Mouse (Mus musculus): Measurements from ENCODE around the gene Gm9508. TPM values are rescaled to one million over a fixed set of nuclear protein-coding genes. Genes with fewer than 3 reads are reported as not detected.
A peak's percentile ranks its signal among the peaks of the same experiment; 100 is the strongest.
"Not testable (repeated sequence)": the region's sequence is repeated elsewhere in the genome, so short reads cannot be mapped to it uniquely, and the experiment has no call there.

The Gm9508 gene
- polyA plus RNA-seq, 1 experiment from 2014 or later = not detected

GRCm38 (mm10) chr10:77715507-77715906 lies 18.5 kb upstream of the Gm9508 start, which contains the start of gene Gm10142:
TSS of gene Gm10142 (plus strand) at chr10:77715807.
- Histone ChIP-seq H3K36me3 (replicated peaks; ENCODE audit: control insufficient read depth, insufficient read depth) (no peaks in the 10 kb centered on the region), H3K27ac (no peak within 1 kb of the TSS), H3K4me1 (replicated peaks; ENCODE audit: control insufficient read depth, insufficient read depth, low read length) (no peaks in the 10 kb centered on the region), H3K4me2 (replicated peaks) (no peak within 1 kb of the TSS), H3K9me3 (ENCODE audit: control insufficient read depth, low read length) (0 out of 2 replicates have a peak, but pooled peaks cover 7% of the 10 kb centered on the region), H3K4me3 (replicated peaks; ENCODE audit: low read length) (no peak within 1 kb of the TSS), H3K9ac (no peak within 1 kb of the TSS), H3K27me3 (ENCODE audit: control insufficient read depth, insufficient read depth, low read length) (no peaks in the 10 kb centered on the region)
- ATAC-seq (ENCODE audit: low FRiP score) (no peak), DNase-seq (ENCODE audit: low spot score) (no peak)
- 90% methylated on average over 1 of the region's 1 CpGs for WGBS

- H3K9me3 ChIP-seq (ENCODE audit: control insufficient read depth, low read length) = 0 out of 2 replicates have a peak, but pooled peaks cover 7% of the 10 kb centered on the region
- no peaks in the 10 kb centered on the region for H3K36me3 ChIP-seq (replicated peaks; ENCODE audit: control insufficient read depth, insufficient read depth)
- WGBS = 75% methylated on average over 4 of the region's 4 CpGs
- H3K27me3 ChIP-seq (ENCODE audit: control insufficient read depth, insufficient read depth, low read length) = no peaks in the 10 kb centered on the region
- no peak for DNase-seq (ENCODE audit: low spot score)
- ATAC-seq (ENCODE audit: low FRiP score) = no peak
- H3K27ac ChIP-seq = no peak overlapping the region
- no peak overlapping the region for H3K9ac ChIP-seq
- H3K4me1 ChIP-seq (replicated peaks; ENCODE audit: control insufficient read depth, insufficient read depth, low read length) = no peaks in the 10 kb centered on the region
- H3K4me2 ChIP-seq (replicated peaks) = no peak overlapping the region
- H3K4me3 ChIP-seq (replicated peaks; ENCODE audit: low read length) = no peak overlapping the region
Observed at GRCm38 (mm10) chr10:77713734-77714133, 16.7 kb upstream of the Gm9508 start.

- ATAC-seq (ENCODE audit: low FRiP score) = not testable (repeated sequence)
Observed at GRCm38 (mm10) chr10:77711157-77711556, 14.1 kb upstream of the Gm9508 start, which contains the start of gene Gm10024. TSS of gene Gm10024 (plus strand) at chr10:77711457.

GRCm38 (mm10) chr10:77709831-77710230 lies 12.8 kb upstream of the Gm9508 start:
- Histone ChIP-seq H3K9me3 (ENCODE audit: control insufficient read depth, low read length) (peaks cover 10% of the 10 kb centered on the region; the same call in 1 of the 2 replicates), H3K4me3 (replicated peaks; ENCODE audit: low read length) (no peak overlapping the region), H3K36me3 (replicated peaks; ENCODE audit: control insufficient read depth, insufficient read depth) (no peaks in the 10 kb centered on the region), H3K4me1 (replicated peaks; ENCODE audit: control insufficient read depth, insufficient read depth, low read length) (no peaks in the 10 kb centered on the region), H3K9ac (no peak overlapping the region), H3K27me3 (ENCODE audit: control insufficient read depth, insufficient read depth, low read length) (no peaks in the 10 kb centered on the region), H3K4me2 (replicated peaks) (no peak overlapping the region), H3K27ac (no peak overlapping the region)
- DNase-seq (ENCODE audit: low spot score) (no peak), ATAC-seq (ENCODE audit: low FRiP score) (no peak)
- WGBS = 80% methylated on average over 3 of the region's 3 CpGs

More at GRCm38 (mm10) chr10:77711157-77711556, 14.1 kb upstream of the Gm9508 start, which contains the start of gene Gm10024:
- not testable (repeated sequence) for DNase-seq (ENCODE audit: low spot score); H3K4me1 ChIP-seq (replicated peaks; ENCODE audit: control insufficient read depth, insufficient read depth, low read length); H3K36me3 ChIP-seq (replicated peaks; ENCODE audit: control insufficient read depth, insufficient read depth); H3K27ac ChIP-seq; H3K4me2 ChIP-seq (replicated peaks); H3K9ac ChIP-seq; H3K9me3 ChIP-seq (ENCODE audit: control insufficient read depth, low read length); H3K4me3 ChIP-seq (replicated peaks; ENCODE audit: low read length); H3K27me3 ChIP-seq (ENCODE audit: control insufficient read depth, insufficient read depth, low read length)

- DNase-seq (ENCODE audit: low spot score) = no peak
- WGBS = 100% methylated on average over 1 of the region's 1 CpGs
- H3K27me3 ChIP-seq (ENCODE audit: control insufficient read depth, insufficient read depth, low read length) = no peaks in the 10 kb centered on the region
- no peak for ATAC-seq (ENCODE audit: low FRiP score)
- no peak within 1 kb of the TSS for H3K4me3 ChIP-seq (replicated peaks; ENCODE audit: low read length)
- H3K36me3 ChIP-seq (replicated peaks; ENCODE audit: control insufficient read depth, insufficient read depth) = no peaks in the 10 kb centered on the region
- H3K9ac ChIP-seq = no peak within 1 kb of the TSS
- H3K4me1 ChIP-seq (replicated peaks; ENCODE audit: control insufficient read depth, insufficient read depth, low read length) = no peaks in the 10 kb centered on the region
- peaks cover 10% of the 10 kb centered on the region; the same call in 1 of the 2 replicates for H3K9me3 ChIP-seq (ENCODE audit: control insufficient read depth, low read length)
- H3K27ac ChIP-seq = no peak within 1 kb of the TSS
- H3K4me2 ChIP-seq (replicated peaks) = no peak within 1 kb of the TSS
Observed at GRCm38 (mm10) chr10:77706326-77706725, 9.3 kb upstream of the Gm9508 start, which contains the start of gene Gm10272. TSS of gene Gm10272 (plus strand) at chr10:77706626.

- not testable (repeated sequence) for H3K4me3 ChIP-seq (replicated peaks; ENCODE audit: low read length); H3K27ac ChIP-seq; H3K9me3 ChIP-seq (ENCODE audit: control insufficient read depth, low read length); H3K36me3 ChIP-seq (replicated peaks; ENCODE audit: control insufficient read depth, insufficient read depth); H3K9ac ChIP-seq; ATAC-seq (ENCODE audit: low FRiP score); DNase-seq (ENCODE audit: low spot score); H3K4me2 ChIP-seq (replicated peaks); H3K4me1 ChIP-seq (replicated peaks; ENCODE audit: control insufficient read depth, insufficient read depth, low read length)
- H3K27me3 ChIP-seq (ENCODE audit: control insufficient read depth, insufficient read depth, low read length) = peaks cover 21% of the 10 kb centered on the region
- 71% methylated on average over 3 of the region's 3 CpGs for WGBS
Observed at GRCm38 (mm10) chr10:77690356-77690807, 6.7 kb downstream of the Gm9508 start, which contains the start of gene Gm19402. TSS of gene Gm19402 (minus strand) at chr10:77690757.

GRCm38 (mm10) chr10:77687021-77687420 lies 10.0 kb downstream of the Gm9508 start:
- H3K9me3 ChIP-seq (ENCODE audit: control insufficient read depth, low read length) = no peaks in the 10 kb centered on the region
- no peak overlapping the region for H3K9ac ChIP-seq
- ATAC-seq (ENCODE audit: low FRiP score) = no peak
- H3K4me2 ChIP-seq (replicated peaks) = no peak overlapping the region
- peaks cover 24% of the 10 kb centered on the region for H3K27me3 ChIP-seq (ENCODE audit: control insufficient read depth, insufficient read depth, low read length)
- H3K36me3 ChIP-seq (replicated peaks; ENCODE audit: control insufficient read depth, insufficient read depth) = no peaks in the 10 kb centered on the region
- no peak overlapping the region for H3K27ac ChIP-seq
- peaks cover 8% of the 10 kb centered on the region; the same call in 1 of the 2 replicates for H3K4me1 ChIP-seq (replicated peaks; ENCODE audit: control insufficient read depth, insufficient read depth, low read length)
- WGBS = 37% methylated on average over 10 of the region's 10 CpGs
- no peak for DNase-seq (ENCODE audit: low spot score)
- H3K4me3 ChIP-seq (replicated peaks; ENCODE audit: low read length) = no peak overlapping the region

GRCm38 (mm10) chr10:77685895-77686664 lies 11.0 kb downstream of the Gm9508 start, which contains the start of gene Tspear:
TSS of gene Tspear (plus strand) at chr10:77686569.
- Histone ChIP-seq H3K4me2 (replicated peaks) (no peak within 1 kb of the TSS), H3K4me3 (replicated peaks; ENCODE audit: low read length) (no peak within 1 kb of the TSS), H3K27me3 (ENCODE audit: control insufficient read depth, insufficient read depth, low read length) (peaks cover 24% of the 10 kb centered on the region), H3K9me3 (ENCODE audit: control insufficient read depth, low read length) (no peaks in the 10 kb centered on the region), H3K9ac (no peak within 1 kb of the TSS), H3K27ac (no peak within 1 kb of the TSS), H3K4me1 (replicated peaks; ENCODE audit: control insufficient read depth, insufficient read depth, low read length) (peaks cover 8% of the 10 kb centered on the region; the same call in 1 of the 2 replicates), H3K36me3 (replicated peaks; ENCODE audit: control insufficient read depth, insufficient read depth) (no peaks in the 10 kb centered on the region)
- ATAC-seq (ENCODE audit: low FRiP score) (0 out of 2 replicates have a peak, but pooled peaks have one; percentile 32), DNase-seq (ENCODE audit: low spot score) (no peak)
- WGBS = 8% methylated on average over 22 of the region's 22 CpGs

- Histone ChIP-seq H3K4me3 (replicated peaks; ENCODE audit: low read length) (no peak overlapping the region), H3K9me3 (ENCODE audit: control insufficient read depth, low read length) (no peaks in the 10 kb centered on the region), H3K27ac (no peak overlapping the region), H3K27me3 (ENCODE audit: control insufficient read depth, insufficient read depth, low read length) (peaks cover 31% of the 10 kb centered on the region), H3K4me2 (replicated peaks) (no peak overlapping the region), H3K4me1 (replicated peaks; ENCODE audit: control insufficient read depth, insufficient read depth, low read length) (peaks cover 8% of the 10 kb centered on the region; the same call in 1 of the 2 replicates), H3K36me3 (replicated peaks; ENCODE audit: control insufficient read depth, insufficient read depth) (no peaks in the 10 kb centered on the region), H3K9ac (no peak overlapping the region)
- WGBS = 34% methylated on average over 8 of the region's 8 CpGs
- DNase-seq (ENCODE audit: low spot score) = no peak
- ATAC-seq (ENCODE audit: low FRiP score) = no peak
Observed at GRCm38 (mm10) chr10:77684181-77684580, 12.9 kb downstream of the Gm9508 start.

Measured in hindbrain, embryonic 14.5 days (tissue).